Mouse (Mus musculus) large intestine, adult 2 months (tissue): ENCODE results near the gene Gm5916. TPM values are rescaled to one million over a fixed set of nuclear protein-coding genes. Genes with fewer than 3 reads are reported as not detected.

Experiments
- DNase-seq: peaks from one replicate; pipeline ENCODE4 v3.0.0-alpha.2; 2012; ENCODE audit warnings: low read depth, low spot score
- WGBS: fragments of 180-500 bp; shearing (Covaris S2); methylation state at CpG from one replicate; pipeline ENCODE4 v1.1.7; 2018; 5-methylcytosine and 5-hydroxymethylcytosine counted together
- polyA plus RNA-seq: library from polyadenylated mRNA; depleted of rRNA; stranded (reverse); fragments of >200 nt; gene quantifications from 2 replicates; pipeline ENCODE4 v1.2.3, GENCODE M21; 2012; rRNA removed

Gm5916 gene
- not detected in 2 replicates for polyA plus RNA-seq

DNA sequence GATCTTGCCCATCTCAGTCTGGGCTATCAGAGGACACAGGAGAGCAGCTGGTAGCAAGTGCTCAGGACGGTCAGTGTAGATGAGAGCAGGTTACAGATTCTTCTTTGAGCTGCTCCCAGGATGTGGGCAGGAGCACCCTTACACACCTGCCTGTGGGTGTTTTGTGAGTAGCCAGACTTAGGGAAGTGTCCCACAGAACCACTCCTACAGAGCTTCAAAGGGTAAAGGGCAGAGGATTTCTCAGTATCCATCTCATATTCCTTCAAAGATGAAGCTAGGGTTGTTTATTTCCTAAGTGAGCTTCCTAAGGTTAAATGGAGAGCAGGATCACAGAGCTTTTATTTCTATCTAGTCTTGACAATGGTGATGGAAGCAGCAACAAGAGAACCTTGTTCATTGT lies at the start of gene Gm5916:
Gene Gm5916 (minus strand): TSS at position 101 of the 400 bp plus-strand sequence.
- 79% methylated on average over 1 of the region's 1 CpGs for WGBS
- DNase-seq = no peak

Other genes starting within 250 kb of the Gm5916 start
- not detected in 2 replicates for gene 9230113P08Rik, start 220.4 kb downstream of the Gm5916 start, polyA plus RNA-seq